Mouse (Mus musculus): Measurements from ENCODE around the gene Bmpr1b. TPM values are rescaled to one million over a fixed set of nuclear protein-coding genes. Genes with fewer than 3 reads are reported as not detected.

Bmpr1b gene
- polyA plus RNA-seq, 1 experiment from 2014 or later = 1.9 TPM

GRCm38 (mm10) chr3:142084091-142084490 lies 85.1 kb downstream of the Bmpr1b start:
- Histone ChIP-seq H3K27ac (ENCODE audit: low read length) (no peak overlapping the region), H3K9me3 (ENCODE audit: low read length) (no peaks in the 10 kb centered on the region), H3K27me3 (replicated peaks; ENCODE audit: insufficient read depth, low read length) (no peaks in the 10 kb centered on the region), H3K4me2 (replicated peaks; ENCODE audit: low read depth, low read length) (no peak overlapping the region), H3K4me1 (ENCODE audit: insufficient read depth, low read depth, low read length) (no peaks in the 10 kb centered on the region), H3K9ac (replicated peaks; ENCODE audit: low read depth) (no peak overlapping the region), H3K36me3 (ENCODE audit: insufficient read depth, low read length) (no peaks in the 10 kb centered on the region), H3K4me3 (ENCODE audit: low read depth, low read length) (no peak overlapping the region)
- 40% methylated on average over 1 of the region's 1 CpGs for WGBS
- no peak for TF ChIP-seq CTCF (IDR thresholded peaks at IDR 0.05)
- TF ChIP-seq EP300 (IDR thresholded peaks at IDR 0.05) = no peak
- DNase-seq (ENCODE audit: low spot score) (no peak), ATAC-seq (no peak)

GRCm38 (mm10) chr3:142077723-142078302 lies 91.4 kb downstream of the Bmpr1b start:
- no peak overlapping the region for H3K27ac ChIP-seq (ENCODE audit: low read length)
- H3K36me3 ChIP-seq (ENCODE audit: insufficient read depth, low read length) = no peaks in the 10 kb centered on the region
- no peak for DNase-seq (ENCODE audit: low spot score)
- H3K4me2 ChIP-seq (replicated peaks; ENCODE audit: low read depth, low read length) = no peak overlapping the region
- 30% methylated on average over 3 of the region's 3 CpGs for WGBS
- no peaks in the 10 kb centered on the region for H3K4me1 ChIP-seq (ENCODE audit: insufficient read depth, low read depth, low read length)
- no peaks in the 10 kb centered on the region for H3K27me3 ChIP-seq (replicated peaks; ENCODE audit: insufficient read depth, low read length)
- H3K9ac ChIP-seq (replicated peaks; ENCODE audit: low read depth) = no peak overlapping the region
- no peak for ATAC-seq
- H3K9me3 ChIP-seq (ENCODE audit: low read length) = no peaks in the 10 kb centered on the region
- H3K4me3 ChIP-seq (ENCODE audit: low read depth, low read length) = no peak overlapping the region
- TF ChIP-seq EP300 (IDR thresholded peaks at IDR 0.05) (no peak), CTCF (IDR thresholded peaks at IDR 0.05) (no peak)

- H3K4me3 ChIP-seq (ENCODE audit: low read depth, low read length) = no peak overlapping the region
- peak; percentile 23 for DNase-seq (ENCODE audit: low spot score)
- no peak for ATAC-seq
These were observed 97.6 kb downstream of the Bmpr1b start for GRCm38 (mm10) chr3:142071601-142072000.

GRCm38 (mm10) chr3:142066792-142067346 lies 102.4 kb downstream of the Bmpr1b start:
- Histone ChIP-seq H3K9ac (replicated peaks; ENCODE audit: low read depth) (no peak overlapping the region), H3K4me3 (ENCODE audit: low read depth, low read length) (no peak overlapping the region), H3K4me2 (replicated peaks; ENCODE audit: low read depth, low read length) (no peak overlapping the region), H3K9me3 (ENCODE audit: low read length) (no peaks in the 10 kb centered on the region), H3K4me1 (ENCODE audit: insufficient read depth, low read depth, low read length) (no peaks in the 10 kb centered on the region), H3K27ac (ENCODE audit: low read length) (no peak overlapping the region), H3K36me3 (ENCODE audit: insufficient read depth, low read length) (no peaks in the 10 kb centered on the region), H3K27me3 (replicated peaks; ENCODE audit: insufficient read depth, low read length) (no peaks in the 10 kb centered on the region)
- DNase-seq (ENCODE audit: low spot score) = peak; percentile 26
- 44% methylated on average over 1 of the region's 1 CpGs for WGBS
- ATAC-seq = peak; percentile 38
- TF ChIP-seq CTCF (IDR thresholded peaks at IDR 0.05) (no peak), EP300 (IDR thresholded peaks at IDR 0.05) (no peak)

More at GRCm38 (mm10) chr3:142071601-142072000, 97.6 kb downstream of the Bmpr1b start:
- H3K27me3 ChIP-seq (replicated peaks; ENCODE audit: insufficient read depth, low read length) = no peaks in the 10 kb centered on the region
- no peaks in the 10 kb centered on the region for H3K9me3 ChIP-seq (ENCODE audit: low read length)
- 67% methylated on average over 5 of the region's 5 CpGs for WGBS
- no peaks in the 10 kb centered on the region for H3K4me1 ChIP-seq (ENCODE audit: insufficient read depth, low read depth, low read length)
- TF ChIP-seq CTCF (IDR thresholded peaks at IDR 0.05) = no peak
- TF ChIP-seq EP300 (IDR thresholded peaks at IDR 0.05) = no peak
- H3K9ac ChIP-seq (replicated peaks; ENCODE audit: low read depth) = no peak overlapping the region
- H3K27ac ChIP-seq (ENCODE audit: low read length) = no peak overlapping the region
- no peak overlapping the region for H3K4me2 ChIP-seq (replicated peaks; ENCODE audit: low read depth, low read length)
- H3K36me3 ChIP-seq (ENCODE audit: insufficient read depth, low read length) = no peaks in the 10 kb centered on the region

- Histone ChIP-seq H3K9me3 (ENCODE audit: low read length) (no peaks in the 10 kb centered on the region), H3K4me3 (ENCODE audit: low read depth, low read length) (no peak overlapping the region), H3K27me3 (replicated peaks; ENCODE audit: insufficient read depth, low read length) (no peaks in the 10 kb centered on the region), H3K4me1 (ENCODE audit: insufficient read depth, low read depth, low read length) (no peaks in the 10 kb centered on the region), H3K27ac (ENCODE audit: low read length) (no peak overlapping the region), H3K4me2 (replicated peaks; ENCODE audit: low read depth, low read length) (no peak overlapping the region), H3K9ac (replicated peaks; ENCODE audit: low read depth) (no peak overlapping the region), H3K36me3 (ENCODE audit: insufficient read depth, low read length) (no peaks in the 10 kb centered on the region)
- 58% methylated on average over 5 of the region's 5 CpGs for WGBS
- DNase-seq (ENCODE audit: low spot score) = no peak
- TF ChIP-seq CTCF (IDR thresholded peaks at IDR 0.05) (no peak), EP300 (IDR thresholded peaks at IDR 0.05) (no peak)
- no peak for ATAC-seq
These were observed 104.1 kb downstream of the Bmpr1b start for GRCm38 (mm10) chr3:142065111-142065510.

GRCm38 (mm10) chr3:142063536-142064226 lies 105.5 kb downstream of the Bmpr1b start:
- TF ChIP-seq EP300 (IDR thresholded peaks at IDR 0.05) (no peak), CTCF (IDR thresholded peaks at IDR 0.05) (no peak)
- Histone ChIP-seq H3K9me3 (ENCODE audit: low read length) (no peaks in the 10 kb centered on the region), H3K4me2 (replicated peaks; ENCODE audit: low read depth, low read length) (no peak overlapping the region), H3K4me1 (ENCODE audit: insufficient read depth, low read depth, low read length) (no peaks in the 10 kb centered on the region), H3K4me3 (ENCODE audit: low read depth, low read length) (no peak overlapping the region), H3K9ac (replicated peaks; ENCODE audit: low read depth) (no peak overlapping the region), H3K27me3 (replicated peaks; ENCODE audit: insufficient read depth, low read length) (no peaks in the 10 kb centered on the region), H3K27ac (ENCODE audit: low read length) (no peak overlapping the region), H3K36me3 (ENCODE audit: insufficient read depth, low read length) (no peaks in the 10 kb centered on the region)
- WGBS = 41% methylated on average over 12 of the region's 12 CpGs
- DNase-seq (ENCODE audit: low spot score) (peak; percentile 68), ATAC-seq (peak; percentile 67)

All from lung, postnatal 0 days (tissue).